Mouse (Mus musculus) midbrain, embryonic 11.5 days (tissue): Measurements from ENCODE around the gene Ccdc80. TPM values are rescaled to one million over a fixed set of nuclear protein-coding genes. Genes with fewer than 3 reads are reported as not detected.

ENCODE experiments used
- ATAC-seq: fragments of 200-750 bp; cut with Nextera tagmentation; 2 replicates; pipeline ENCODE4 v1.8.0; 2017; ENCODE audit warnings: moderate TSS enrichment, moderate library complexity; ENCODE audit not compliant: low FRiP score
- DNase-seq: peaks from one replicate; pipeline ENCODE4 v3.0.0; 2015; ENCODE audit warnings: low spot score; ENCODE audit errors: missing footprints
- H3K27ac ChIP-seq: fragments of 300-500 bp; sonication (generic); 2 replicates; pipeline ENCODE4 v1.5.1; 2014; ENCODE audit warnings: low read depth, low read length
- H3K27me3 ChIP-seq: fragments of 300-500 bp; sonication (generic); 2 replicates; pipeline ENCODE4 v1.6.1; 2014; ENCODE audit warnings: mild to moderate bottlenecking, low read length, moderate library complexity, mixed read lengths; ENCODE audit not compliant: control insufficient read depth, insufficient read depth
- H3K36me3 ChIP-seq: fragments of 300-500 bp; sonication (generic); 2 replicates; pipeline ENCODE4 v1.6.1; 2014; ENCODE audit warnings: mild to moderate bottlenecking, low read length, moderate library complexity, mixed read lengths; ENCODE audit not compliant: control insufficient read depth, insufficient read depth
- H3K4me1 ChIP-seq: fragments of 300-500 bp; sonication (generic); 2 replicates; pipeline ENCODE4 v1.6.1; 2014; ENCODE audit warnings: low read length; ENCODE audit not compliant: control insufficient read depth, insufficient read depth
- H3K4me2 ChIP-seq: fragments of 300-500 bp; sonication (generic); 2 replicates; pipeline ENCODE4 v1.6.1; 2014; ENCODE audit warnings: mild to moderate bottlenecking, moderate library complexity
- H3K4me3 ChIP-seq: fragments of 300-500 bp; sonication (generic); 2 replicates; pipeline ENCODE4 v1.5.1; 2014; ENCODE audit warnings: low read depth, low read length
- H3K9ac ChIP-seq: fragments of 300-500 bp; sonication (generic); 2 replicates; pipeline ENCODE4 v1.6.1; 2014; ENCODE audit warnings: low read length
- H3K9me3 ChIP-seq: fragments of 300-500 bp; sonication (generic); 2 replicates; pipeline ENCODE4 v1.6.1; 2016; ENCODE audit warnings: low read length; ENCODE audit not compliant: control insufficient read depth
- WGBS: fragments of 180-500 bp; shearing (Covaris S2); extraction: QIAGEN DNeasy Blood & Tissue Kit; methylation state at CpG from one replicate; pipeline ENCODE4 v1.1.7; 2014; 5-methylcytosine and 5-hydroxymethylcytosine counted together
- polyA plus RNA-seq: library from polyadenylated mRNA; unstranded; fragments of >200 nt; fragmentation: Nextera tagmentation; extraction: Ambion mirVana; gene quantifications from 2 replicates; pipeline ENCODE4 v1.2.1, GENCODE M21; 2014

Gene Ccdc80
- polyA plus RNA-seq, 1 experiment from 2014 or later = 27.1 TPM

- Histone ChIP-seq H3K27me3 (no peaks in the 10 kb centered on the region), H3K9me3 (no peaks in the 10 kb centered on the region), H3K4me3 (no peak overlapping the region), H3K4me1 (no peaks in the 10 kb centered on the region), H3K27ac (no peak overlapping the region), H3K4me2 (no peak overlapping the region), H3K9ac (no peak overlapping the region), H3K36me3 (no peaks in the 10 kb centered on the region)
- no peak for ATAC-seq
- 79% methylated on average over 3 of the region's 3 CpGs for WGBS
- DNase-seq = no peak
Observed at GRCm38 (mm10) chr16:45104993-45105392, 11.8 kb downstream of the Ccdc80 start.

- no peak overlapping the region for H3K9ac ChIP-seq
- H3K27me3 ChIP-seq = no peaks in the 10 kb centered on the region
- no peaks in the 10 kb centered on the region for H3K4me1 ChIP-seq
- H3K27ac ChIP-seq = no peak overlapping the region
- no peaks in the 10 kb centered on the region for H3K36me3 ChIP-seq
- H3K9me3 ChIP-seq = no peaks in the 10 kb centered on the region
- no peak for ATAC-seq
- H3K4me3 ChIP-seq = no peak overlapping the region
- no peak for DNase-seq
- H3K4me2 ChIP-seq = no peak overlapping the region
- WGBS = 77% methylated on average over 5 of the region's 5 CpGs
Observed at GRCm38 (mm10) chr16:45108203-45108878, 15.1 kb downstream of the Ccdc80 start.

- Histone ChIP-seq H3K4me1 (no peaks in the 10 kb centered on the region), H3K27ac (no peak overlapping the region), H3K27me3 (no peaks in the 10 kb centered on the region), H3K36me3 (no peaks in the 10 kb centered on the region), H3K4me3 (no peak overlapping the region), H3K9ac (no peak overlapping the region), H3K4me2 (no peak overlapping the region), H3K9me3 (no peaks in the 10 kb centered on the region)
- ATAC-seq (no peak), DNase-seq (no peak)
- 71% methylated on average over 4 of the region's 4 CpGs for WGBS
Observed at GRCm38 (mm10) chr16:45110498-45110897, 17.3 kb downstream of the Ccdc80 start.

- 90% methylated on average over 3 of the region's 3 CpGs for WGBS
- ATAC-seq = no peak
Observed at GRCm38 (mm10) chr16:45117200-45117599, 24.0 kb downstream of the Ccdc80 start.

GRCm38 (mm10) chr16:45118760-45119159 is 25.6 kb downstream of the Ccdc80 start:
- no peak overlapping the region for H3K9ac ChIP-seq
- ATAC-seq (no peak), DNase-seq (no peak)
- 84% methylated on average over 3 of the region's 3 CpGs for WGBS
- H3K36me3 ChIP-seq = no peaks in the 10 kb centered on the region
- H3K4me3 ChIP-seq = no peak overlapping the region
- H3K9me3 ChIP-seq = no peaks in the 10 kb centered on the region
- H3K4me2 ChIP-seq = no peak overlapping the region
- H3K4me1 ChIP-seq = no peaks in the 10 kb centered on the region
- no peaks in the 10 kb centered on the region for H3K27me3 ChIP-seq
- no peak overlapping the region for H3K27ac ChIP-seq

More at GRCm38 (mm10) chr16:45117200-45117599, 24.0 kb downstream of the Ccdc80 start:
- Histone ChIP-seq H3K36me3 (no peaks in the 10 kb centered on the region), H3K27me3 (no peaks in the 10 kb centered on the region), H3K27ac (no peak overlapping the region), H3K4me2 (no peak overlapping the region), H3K9ac (no peak overlapping the region), H3K4me3 (no peak overlapping the region), H3K9me3 (no peaks in the 10 kb centered on the region), H3K4me1 (no peaks in the 10 kb centered on the region)
- DNase-seq = no peak

GRCm38 (mm10) chr16:45120844-45121425 is 27.7 kb downstream of the Ccdc80 start:
- Histone ChIP-seq H3K9me3 (no peaks in the 10 kb centered on the region), H3K36me3 (no peaks in the 10 kb centered on the region), H3K27me3 (no peaks in the 10 kb centered on the region), H3K4me1 (no peaks in the 10 kb centered on the region), H3K4me2 (no peak overlapping the region), H3K4me3 (no peak overlapping the region), H3K9ac (no peak overlapping the region), H3K27ac (no peak overlapping the region)
- no peak for DNase-seq
- WGBS = 75% methylated on average over 5 of the region's 5 CpGs
- no peak for ATAC-seq

- Histone ChIP-seq H3K4me1 (no peaks in the 10 kb centered on the region), H3K9me3 (no peaks in the 10 kb centered on the region), H3K27ac (no peak overlapping the region), H3K4me2 (no peak overlapping the region), H3K36me3 (no peaks in the 10 kb centered on the region), H3K9ac (no peak overlapping the region), H3K4me3 (no peak overlapping the region), H3K27me3 (no peaks in the 10 kb centered on the region)
- no peak for ATAC-seq
- 66% methylated on average over 5 of the region's 5 CpGs for WGBS
- DNase-seq = no peak
Observed at GRCm38 (mm10) chr16:45122571-45122970, 29.4 kb downstream of the Ccdc80 start.

- WGBS = 72% methylated on average over 9 of the region's 9 CpGs
- H3K4me3 ChIP-seq = no peak overlapping the region
- H3K4me2 ChIP-seq = no peak overlapping the region
- DNase-seq (no peak), ATAC-seq (no peak)
- no peaks in the 10 kb centered on the region for H3K4me1 ChIP-seq
- no peak overlapping the region for H3K9ac ChIP-seq
- H3K27me3 ChIP-seq = no peaks in the 10 kb centered on the region
- no peaks in the 10 kb centered on the region for H3K36me3 ChIP-seq
- H3K9me3 ChIP-seq = no peaks in the 10 kb centered on the region
- H3K27ac ChIP-seq = no peak overlapping the region
Observed at GRCm38 (mm10) chr16:45124230-45125203, 31.3 kb downstream of the Ccdc80 start.
